Mouse (Mus musculus) midbrain, embryonic 14.5 days (tissue): ENCODE results near the gene Gm1604a. TPM values are rescaled to one million over a fixed set of nuclear protein-coding genes. Genes with fewer than 3 reads are reported as not detected.
"Not testable (repeated sequence)": the region's sequence is repeated elsewhere in the genome, so short reads cannot be mapped to it uniquely, and the experiment has no call there.

ENCODE experiments used
- ATAC-seq: fragments of 200-750 bp; cut with Nextera tagmentation; 2 replicates; pipeline ENCODE4 v1.8.0; 2017; ENCODE audit warnings: moderate number of reproducible peaks, moderate library complexity; ENCODE audit not compliant: low FRiP score, low TSS enrichment
- DNase-seq: peaks from one replicate; pipeline ENCODE4 v3.0.0-alpha.2; 2015
- H3K27ac ChIP-seq: fragments of 300-500 bp; sonication (generic); replicated peaks from 2 replicates; pipeline ENCODE4 v1.5.1; 2014; ENCODE audit warnings: mild to moderate bottlenecking, low read depth, low read length, moderate library complexity
- H3K27me3 ChIP-seq: fragments of 300-500 bp; sonication (generic); 2 replicates; pipeline ENCODE4 v1.6.1; 2014; ENCODE audit warnings: low read length, control low read depth, mixed read lengths; ENCODE audit not compliant: control insufficient read depth, insufficient read depth
- H3K36me3 ChIP-seq: fragments of 300-500 bp; sonication (generic); 2 replicates; pipeline ENCODE4 v1.6.1; 2014; ENCODE audit warnings: low read length, control low read depth; ENCODE audit not compliant: control insufficient read depth, insufficient read depth
- H3K4me1 ChIP-seq: fragments of 300-500 bp; sonication (generic); 2 replicates; pipeline ENCODE4 v1.6.1; 2014; ENCODE audit warnings: mild to moderate bottlenecking, antibody characterized with exemption, low read length, control low read depth; ENCODE audit not compliant: control insufficient read depth, insufficient read depth
- H3K4me2 ChIP-seq: fragments of 300-500 bp; sonication (generic); 2 replicates; pipeline ENCODE4 v1.6.1; 2014; ENCODE audit warnings: mild to moderate bottlenecking, low read length, moderate library complexity
- H3K4me3 ChIP-seq: fragments of 300-500 bp; sonication (generic); replicated peaks from 2 replicates; pipeline ENCODE4 v1.5.1; 2014; ENCODE audit warnings: low read depth, low read length
- H3K9ac ChIP-seq: fragments of 300-500 bp; sonication (generic); replicated peaks from 2 replicates; pipeline ENCODE4 v1.6.1; 2014; ENCODE audit warnings: mild to moderate bottlenecking, low read length, moderate library complexity
- H3K9me3 ChIP-seq: fragments of 300-500 bp; sonication (generic); 2 replicates; pipeline ENCODE4 v1.6.1; 2016; ENCODE audit warnings: low read length, control low read depth, mixed read lengths; ENCODE audit not compliant: control insufficient read depth
- WGBS: fragments of 180-500 bp; shearing (Covaris S2); extraction: QIAGEN DNeasy Blood & Tissue Kit; methylation state at CpG from one replicate; pipeline ENCODE4 v1.1.7; 2014; 5-methylcytosine and 5-hydroxymethylcytosine counted together
- polyA plus RNA-seq: library from polyadenylated mRNA; unstranded; fragments of >200 nt; fragmentation: Nextera tagmentation; extraction: Ambion mirVana; gene quantifications from 2 replicates; pipeline ENCODE4 v1.2.1, GENCODE M21; 2014

Gene Gm1604a
- polyA plus RNA-seq, 1 experiment from 2014 or later, result not detected

- not testable (repeated sequence) for H3K36me3 ChIP-seq, H3K27ac ChIP-seq, DNase-seq, H3K4me1 ChIP-seq, H3K9ac ChIP-seq, H3K9me3 ChIP-seq, H3K4me3 ChIP-seq, H3K4me2 ChIP-seq, ATAC-seq, H3K27me3 ChIP-seq
- 84% methylated on average over 9 of the region's 12 CpGs for WGBS
These were observed 23.4 kb upstream of the Gm1604a start for GRCm38 (mm10) chr17:7001790-7002585.

GRCm38 (mm10) chr17:7003392-7003791 lies 22.0 kb upstream of the Gm1604a start:
- DNase-seq, H3K4me1 ChIP-seq, ATAC-seq, H3K27me3 ChIP-seq, H3K9me3 ChIP-seq, H3K36me3 ChIP-seq, H3K4me3 ChIP-seq, H3K4me2 ChIP-seq, H3K27ac ChIP-seq, H3K9ac ChIP-seq: not testable (repeated sequence)
- no CpG with 5 or more reads among the region's 3 CpGs for WGBS

GRCm38 (mm10) chr17:7005646-7006045 lies 19.7 kb upstream of the Gm1604a start:
- not testable (repeated sequence) for H3K9ac ChIP-seq, H3K36me3 ChIP-seq, H3K27me3 ChIP-seq, H3K4me1 ChIP-seq, H3K9me3 ChIP-seq, H3K4me3 ChIP-seq, DNase-seq, H3K4me2 ChIP-seq, H3K27ac ChIP-seq, ATAC-seq
- 26% methylated on average over 3 of the region's 4 CpGs for WGBS

- not testable (repeated sequence) for H3K9ac ChIP-seq, H3K4me2 ChIP-seq, H3K9me3 ChIP-seq, H3K27me3 ChIP-seq, H3K4me3 ChIP-seq, DNase-seq, H3K27ac ChIP-seq, H3K4me1 ChIP-seq, H3K36me3 ChIP-seq, ATAC-seq
These were observed 16.5 kb upstream of the Gm1604a start for GRCm38 (mm10) chr17:7008885-7009284.

- not testable (repeated sequence) for H3K9ac ChIP-seq, H3K4me1 ChIP-seq, H3K4me3 ChIP-seq, ATAC-seq, H3K27me3 ChIP-seq, H3K9me3 ChIP-seq, H3K27ac ChIP-seq, H3K36me3 ChIP-seq, H3K4me2 ChIP-seq, DNase-seq
- no CpG with 5 or more reads among the region's 7 CpGs for WGBS
These were observed 15.9 kb upstream of the Gm1604a start for GRCm38 (mm10) chr17:7009440-7009839.

- DNase-seq, H3K9me3 ChIP-seq, H3K27ac ChIP-seq, H3K4me2 ChIP-seq, ATAC-seq, H3K4me3 ChIP-seq, H3K27me3 ChIP-seq, H3K9ac ChIP-seq, H3K36me3 ChIP-seq, H3K4me1 ChIP-seq: not testable (repeated sequence)
- 75% methylated on average over 4 of the region's 9 CpGs for WGBS
These were observed 15.5 kb upstream of the Gm1604a start for GRCm38 (mm10) chr17:7009901-7010300.

GRCm38 (mm10) chr17:7014190-7014589 lies 11.2 kb upstream of the Gm1604a start:
- H3K9me3 ChIP-seq, H3K9ac ChIP-seq, H3K27ac ChIP-seq, ATAC-seq, H3K36me3 ChIP-seq, H3K27me3 ChIP-seq, DNase-seq, H3K4me3 ChIP-seq, H3K4me1 ChIP-seq, H3K4me2 ChIP-seq: not testable (repeated sequence)
- WGBS, result no CpG with 5 or more reads among the region's 1 CpGs

- H3K4me2 ChIP-seq, H3K4me3 ChIP-seq, H3K9me3 ChIP-seq, DNase-seq, H3K4me1 ChIP-seq, H3K36me3 ChIP-seq, H3K27me3 ChIP-seq, H3K27ac ChIP-seq, H3K9ac ChIP-seq, ATAC-seq: not testable (repeated sequence)
- whole genome bisulfite sequencing, result 41% methylated on average over 3 of the region's 14 CpGs
These were observed 487 bp downstream of the Gm1604a start for GRCm38 (mm10) chr17:7025764-7026346.

GRCm38 (mm10) chr17:7030204-7030603 lies 4.8 kb downstream of the Gm1604a start:
- not testable (repeated sequence) for H3K36me3 ChIP-seq, H3K9me3 ChIP-seq, H3K9ac ChIP-seq, H3K4me3 ChIP-seq, H3K4me1 ChIP-seq, H3K4me2 ChIP-seq, ATAC-seq, DNase-seq, H3K27ac ChIP-seq, H3K27me3 ChIP-seq
- 67% methylated on average over 5 of the region's 7 CpGs for WGBS
